Mouse (Mus musculus) lung, adult 2 months (tissue): Measurements from ENCODE around the gene Ccdc6.

ENCODE experiments used
- CTCF ChIP-seq: fragments of 200-500 bp; IDR thresholded peaks from 2 replicates; pipeline ENCODE4 v1.5.1; 2011; ENCODE audit warnings: mild to moderate bottlenecking, low read length, control low read depth; ENCODE audit not compliant: insufficient read depth
- POLR2A ChIP-seq: fragments of 200-500 bp; IDR thresholded peaks from 2 replicates; pipeline ENCODE4 v1.6.1; 2011; ENCODE audit warnings: low read depth, mild to moderate bottlenecking, control low read depth, low read length, borderline replicate concordance; ENCODE audit errors: extremely low read depth

GRCm38 (mm10) chr10:70060021-70060688 lies 36.8 kb upstream of the Ccdc6 start:
- TF ChIP-seq CTCF (no peak), POLR2A (no peak)
